Comparison of ENCODE assay signal across 8 mouse cellular contexts in the genomic region with DNA sequence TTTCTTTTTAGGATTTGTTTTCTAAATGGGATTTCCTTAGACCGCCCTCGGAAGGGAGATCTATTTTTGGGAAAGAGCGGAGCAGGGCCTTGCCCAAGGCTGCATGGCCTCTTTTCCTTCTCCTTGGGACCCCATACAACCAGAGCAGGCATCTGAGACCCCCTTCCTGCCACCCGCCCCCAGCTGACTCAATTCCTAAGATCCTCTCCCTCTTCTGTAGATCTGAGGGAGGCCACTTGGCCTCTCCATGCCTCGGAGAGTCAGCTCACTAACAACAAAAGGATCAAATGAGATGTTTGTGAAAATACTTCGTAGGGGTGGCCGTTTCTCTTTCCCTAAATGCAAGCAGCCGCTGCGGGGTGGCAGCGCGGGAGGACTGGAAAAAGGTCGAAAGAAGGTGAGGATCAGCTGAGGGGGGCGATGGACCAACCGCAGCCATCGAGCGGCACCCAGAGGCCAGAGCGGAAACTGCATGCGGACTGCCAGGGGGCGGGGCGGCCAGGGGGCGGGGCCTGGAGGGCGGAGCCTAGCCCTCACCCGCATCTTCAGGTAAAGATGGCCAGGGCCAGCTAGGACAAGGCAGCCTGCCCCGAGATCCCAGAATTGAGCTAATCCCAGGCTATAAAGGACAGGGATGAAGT. TPM values are rescaled to one million over a fixed set of nuclear protein-coding genes. Genes with fewer than 3 reads are reported as not detected.
DNase-seq lines count a peak whose midpoint lies in the region; ATAC-seq and TF ChIP-seq lines count a peak whose summit lies in the region.

No protein-coding gene starts in this region.

- WGBS in hindbrain, postnatal 0 days, result 14% methylated on average over 23 of the region's 24 CpGs
- 8% methylated on average over 24 of the region's 24 CpGs for WGBS in limb, embryonic 10.5 days
- 6% methylated on average over 24 of the region's 24 CpGs for WGBS in midbrain, embryonic 11.5 days

- H3K9ac ChIP-seq in hindbrain, postnatal 0 days (replicated peaks; ENCODE audit: low read length), result no peak overlapping the region
- H3K9ac ChIP-seq in midbrain, embryonic 11.5 days (ENCODE audit: low read length), result no peak overlapping the region

- H3K4me3 ChIP-seq in gastrocnemius, adult 2 months, result peak overlapping the region; percentile 36
- H3K4me3 ChIP-seq in hindbrain, postnatal 0 days (ENCODE audit: low read length), result peak overlapping the region; percentile 7; the same call in 1 of the 2 replicates
- H3K4me3 ChIP-seq in limb, embryonic 10.5 days, result peak overlapping the region; percentile 27
- H3K4me3 ChIP-seq in midbrain, embryonic 11.5 days (ENCODE audit: low read depth, low read length), result no peak overlapping the region

- H3K27ac ChIP-seq in gastrocnemius, adult 2 months, result no peak overlapping the region
- H3K27ac ChIP-seq in hindbrain, postnatal 0 days, result no peak overlapping the region
- H3K27ac ChIP-seq in limb, embryonic 10.5 days, result peak overlapping the region; percentile 38; the same call in 1 of the 2 replicates
- no peak overlapping the region for H3K27ac ChIP-seq in midbrain, embryonic 11.5 days (ENCODE audit: low read depth, low read length)

- H3K27me3 ChIP-seq in hindbrain, postnatal 0 days (ENCODE audit: insufficient read depth, low read length), result 0 out of 2 replicates have a peak, but pooled peaks cover 4% of the 10 kb centered on the region
- H3K27me3 ChIP-seq in limb, embryonic 10.5 days (ENCODE audit: low read depth, poor library complexity, severe bottlenecking), result peaks cover 55% of the 10 kb centered on the region
- peaks cover 7% of the 10 kb centered on the region; the same call in 1 of the 2 replicates for H3K27me3 ChIP-seq in midbrain, embryonic 11.5 days (ENCODE audit: control insufficient read depth, insufficient read depth, low read length)

- no peaks in the 10 kb centered on the region for H3K9me3 ChIP-seq in hindbrain, postnatal 0 days (ENCODE audit: low read length)
- no peaks in the 10 kb centered on the region for H3K9me3 ChIP-seq in limb, embryonic 10.5 days (replicated peaks)
- no peaks in the 10 kb centered on the region for H3K9me3 ChIP-seq in midbrain, embryonic 11.5 days (ENCODE audit: control insufficient read depth, low read length)

- TF ChIP-seq CTCF in gastrocnemius, adult 2 months (IDR thresholded peaks at IDR 0.05), result peak; percentile 87
- TF ChIP-seq CTCF in hindbrain, postnatal 0 days (IDR thresholded peaks at IDR 0.05; ENCODE audit: low read depth), result peak; percentile 83

- peak; percentile 83 to 91 for DNase-seq in cerebellum, postnatal 25 days
- peak; percentile 78 for DNase-seq in gastrocnemius, adult 2 months
- peak; percentile 75 for DNase-seq in hindbrain, postnatal 0 days (ENCODE audit: low spot score)
- peak; percentile 93 for DNase-seq in limb, embryonic 10.5 days (ENCODE audit: low spot score)
- DNase-seq in midbrain, embryonic 11.5 days (ENCODE audit: low spot score, missing footprints), result peak; percentile 98
- DNase-seq in skeletal muscle tissue, adult 2 months (ENCODE audit: low read depth, low spot score), result peak; percentile 24
- DNase-seq in yolk sac, embryonic 10.5 days (ENCODE audit: low spot score), result peak; percentile 71

- intact Hi-C loops in gastrocnemius, adult 2 months (cut with DNase I), result loop anchor here (1.0 kb wide), 1 partner anchor 115 kb away; no protein-coding TSS in a partner anchor

- 0 out of 2 replicates have a peak, but pooled peaks cover 2% of the 10 kb centered on the region for H3K4me1 ChIP-seq in hindbrain, postnatal 0 days (ENCODE audit: insufficient read depth, low read length)
- peaks cover 15% of the 10 kb centered on the region for H3K4me1 ChIP-seq in limb, embryonic 10.5 days
- peaks cover 4% of the 10 kb centered on the region; the same call in 1 of the 2 replicates for H3K4me1 ChIP-seq in midbrain, embryonic 11.5 days (ENCODE audit: control insufficient read depth, insufficient read depth, low read length)

- peak overlapping the region; percentile 37; the same call in 1 of the 2 replicates for H3K4me2 ChIP-seq in hindbrain, postnatal 0 days (ENCODE audit: low read depth, low read length)
- H3K4me2 ChIP-seq in midbrain, embryonic 11.5 days, result peak overlapping the region; percentile 17; the same call in 1 of the 2 replicates

- no peaks in the 10 kb centered on the region for H3K36me3 ChIP-seq in hindbrain, postnatal 0 days (ENCODE audit: insufficient read depth, low read length)
- H3K36me3 ChIP-seq in limb, embryonic 10.5 days, result no peaks in the 10 kb centered on the region
- no peaks in the 10 kb centered on the region for H3K36me3 ChIP-seq in midbrain, embryonic 11.5 days (ENCODE audit: control insufficient read depth, insufficient read depth, low read length)

- peak; percentile 23 for ATAC-seq in activated CD4-positive, CD25-positive, alpha-beta regulatory T cell, adult 4 months
- ATAC-seq in hindbrain, postnatal 0 days, result peak; percentile 73
- ATAC-seq in midbrain, embryonic 11.5 days (ENCODE audit: low FRiP score), result peak; percentile 71

RNA-seq across cellular contexts. Expression of a gene that starts 29.5 kb away (rescaled TPM):
- polyA plus RNA-seq in activated CD4-positive, CD25-positive, alpha-beta regulatory T cell, adult 4 months (2017; shearing (Covaris generic)), result not detected
- total RNA-seq in gastrocnemius, adult 2 months (2021), result not detected
- not detected in 2 replicates for total RNA-seq in hindbrain, postnatal 0 days (2014; rRNA removed)
- polyA plus RNA-seq in hindbrain, postnatal 0 days (2015; fragmentation: Nextera tagmentation; extraction: Ambion mirVana), result not detected in 2 replicates
- not detected in 2 replicates for polyA plus RNA-seq in limb, embryonic 10.5 days (2016; fragmentation: Nextera tagmentation; extraction: Ambion mirVana)
- polyA plus RNA-seq in midbrain, embryonic 11.5 days (2014; fragmentation: Nextera tagmentation; extraction: Ambion mirVana), result not detected in 2 replicates

Comparison
In these comparisons a context has a peak if more than half of its experiments do, and no peak if none do; other contexts are left out.
1. ATAC-seq: peak in every context shown above with its lines; median percentile 73 in hindbrain, postnatal 0 days; 71 in midbrain, embryonic 11.5 days; 23 in activated CD4-positive, CD25-positive, alpha-beta regulatory T cell, adult 4 months.
2. DNase-seq: peak in every context shown above with its lines; median percentile 98 in midbrain, embryonic 11.5 days; 93 in limb, embryonic 10.5 days; 87 in cerebellum, postnatal 25 days; 78 in gastrocnemius, adult 2 months; 75 in hindbrain, postnatal 0 days; 71 in yolk sac, embryonic 10.5 days; 24 in skeletal muscle tissue, adult 2 months.